19 mouse cellular contexts compared by ENCODE assay signal in the genomic region with DNA sequence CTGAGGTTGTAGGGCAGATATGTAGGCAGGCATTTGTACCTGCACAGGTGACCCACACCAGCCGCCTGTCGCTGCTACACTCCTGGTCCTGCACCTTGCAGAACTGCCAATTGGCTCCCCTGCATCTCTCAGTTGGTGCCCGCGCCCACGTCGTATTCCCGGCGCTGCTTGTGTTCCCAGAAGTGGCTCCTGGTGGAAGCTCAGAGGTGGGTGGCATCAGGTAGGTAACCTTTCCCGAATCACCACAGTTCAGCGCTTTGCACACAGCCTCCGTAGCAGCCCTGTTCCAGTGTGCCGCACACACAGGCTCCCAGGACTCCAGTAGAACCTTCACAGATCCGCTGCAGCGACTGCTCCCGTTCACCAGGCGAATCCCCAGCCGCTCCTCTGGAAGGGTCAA. TPM values are rescaled to one million over a fixed set of nuclear protein-coding genes. Genes with fewer than 3 reads are reported as not detected.
DNase-seq lines count a peak whose midpoint lies in the region; TF ChIP-seq lines count a peak whose summit lies in the region.
"Had no signal": no experiment of that assay in that cellular context is flagged by ENCODE, and none has a peak within 500 bp of the region (broad histone marks: within the 10 kb centered on the region; RNA-seq: fewer than 3 reads in every experiment).

No protein-coding gene starts in this region.

- H3K4me3 ChIP-seq in left cerebral cortex, adult 2 months = no peak overlapping the region
- peak overlapping the region; percentile 27; the same call in 1 of the 2 replicates for H3K4me3 ChIP-seq in E14TG2a.4 (replicated peaks; ENCODE audit: low read length)
- no peak overlapping the region for H3K4me3 ChIP-seq in cortical plate, adult 2 months (ENCODE audit: insufficient read depth, low read length)
- H3K4me3 ChIP-seq: embryonic facial prominence, embryonic 13.5 days; forebrain, embryonic 12.5 days; heart, adult 2 months; heart, embryonic 12.5 days; hindbrain, embryonic 10.5 days; hindbrain, embryonic 15.5 days had no signal

- H3K4me1 ChIP-seq in E14TG2a.4 (replicated peaks; ENCODE audit: low read depth, low read length) = peaks cover 22% of the 10 kb centered on the region
- H3K4me1 ChIP-seq in cortical plate, adult 2 months (ENCODE audit: control insufficient read depth, insufficient read depth, low read length) = peaks cover 10% of the 10 kb centered on the region
- H3K4me1 ChIP-seq: embryonic facial prominence, embryonic 13.5 days; forebrain, embryonic 12.5 days; heart, embryonic 12.5 days; hindbrain, embryonic 10.5 days had no signal

- H3K27ac ChIP-seq in left cerebral cortex, adult 2 months = peak overlapping the region; percentile 92
- H3K27ac ChIP-seq in cortical plate, adult 2 months (ENCODE audit: insufficient read depth, low read length) = peak overlapping the region; percentile 63
- H3K27ac ChIP-seq: embryonic facial prominence, embryonic 13.5 days; forebrain, embryonic 12.5 days; heart, adult 2 months; hindbrain, embryonic 10.5 days; hindbrain, embryonic 15.5 days had no signal

- TF ChIP-seq POLR2A in cortical plate, adult 2 months (IDR thresholded peaks at IDR 0.05; ENCODE audit: extremely low read depth, insufficient read depth, low read length) = no peak

- no peaks in the 10 kb centered on the region for H3K36me3 ChIP-seq in E14TG2a.4 (ENCODE audit: insufficient read depth, low read length)
- H3K36me3 ChIP-seq: embryonic facial prominence, embryonic 13.5 days; forebrain, embryonic 12.5 days; heart, embryonic 12.5 days; hindbrain, embryonic 10.5 days; hindbrain, embryonic 15.5 days had no signal

- DNase-seq in cerebellum, adult 9-11 months = peak; percentile 31
- no peak for DNase-seq in cerebellum, postnatal 36 days
- peak in 1 of 2 experiments; percentile 41 for DNase-seq in left cerebral cortex, adult 2 months (ENCODE audit: extremely low spot score in 1 of 2, low spot score in 2 of 2)
- DNase-seq in left cerebral cortex, postnatal 10 days (ENCODE audit: extremely low spot score in 1 of 2, low spot score in 2 of 2) = no peak
- DNase-seq: adrenal gland, adult 2 months; adrenal gland, postnatal 25 days; cerebellum, adult 18-20 months; cerebellum, postnatal 14 days; gastrocnemius, postnatal 10 days; heart, adult 2 months had no signal

- intact Hi-C loops in left cerebral cortex, adult 2 months (cut with DNase I) = no loop called here
- intact Hi-C loops in left cerebral cortex, postnatal 10 days (cut with DNase I) = no loop called here

- H3K9me3 ChIP-seq in E14TG2a.4 (ENCODE audit: low read length) = no peaks in the 10 kb centered on the region
- H3K9me3 ChIP-seq: embryonic facial prominence, embryonic 13.5 days; forebrain, embryonic 12.5 days; heart, embryonic 12.5 days; hindbrain, embryonic 10.5 days; hindbrain, embryonic 15.5 days had no signal

- H3K27me3 ChIP-seq in E14TG2a.4 (ENCODE audit: insufficient read depth, low read length) = peaks cover 61% of the 10 kb centered on the region
- H3K27me3 ChIP-seq: CH12.LX; embryonic facial prominence, embryonic 13.5 days; forebrain, embryonic 12.5 days; hindbrain, embryonic 15.5 days had no signal

- TF ChIP-seq CTCF in left cerebral cortex, adult 2 months (IDR thresholded peaks at IDR 0.05) = no peak
- TF ChIP-seq CTCF in E14TG2a.4 (conservative IDR thresholded peaks at IDR 0.05; ENCODE audit: low read length) = no peak
- no peak for TF ChIP-seq CTCF in cortical plate, adult 2 months (IDR thresholded peaks at IDR 0.05; ENCODE audit: extremely low read depth, insufficient read depth, low read length)

RNA-seq across cellular contexts. Expression of gene Cd6, which starts 30.7 kb away (rescaled TPM):
- 1 to 10 TPM; 2.3 to 2.8 TPM for total RNA-seq in left cerebral cortex, adult 2 months (2021)
- total RNA-seq in left cerebral cortex, postnatal 10 days (2021) = under 1 TPM; 0.19 to 0.20 TPM
- polyA plus RNA-seq in cortical plate, adult 2 months (2012; rRNA removed) = 5.8 and 6.0 TPM in 2 replicates
- total RNA-seq: adrenal gland, adult 2 months; adrenal gland, postnatal 25 days had no signal
- polyA plus RNA-seq: forebrain, embryonic 12.5 days; forebrain, embryonic 16.5 days; heart, embryonic 12.5 days; hindbrain, embryonic 10.5 days had no signal

RNA-seq across cellular contexts. Expression of gene Slc15a3, which starts 40.4 kb away (rescaled TPM):
- total RNA-seq in left cerebral cortex, adult 2 months (2021) = 1 to 10 TPM; 1.1 to 1.3 TPM
- total RNA-seq in left cerebral cortex, postnatal 10 days (2021) = 1 to 10 TPM; 1.1 to 1.6 TPM
- 1.3 and 2.3 TPM in 2 replicates for polyA plus RNA-seq in cortical plate, adult 2 months (2012; rRNA removed)
